Mouse (Mus musculus): ENCODE measurements around the gene Crim1. TPM values are rescaled to one million over a fixed set of nuclear protein-coding genes. Genes with fewer than 3 reads are reported as not detected.

The Crim1 gene
- total RNA-seq, 2 experiments from 2014 or later, result 118 to 130 TPM

DNA sequence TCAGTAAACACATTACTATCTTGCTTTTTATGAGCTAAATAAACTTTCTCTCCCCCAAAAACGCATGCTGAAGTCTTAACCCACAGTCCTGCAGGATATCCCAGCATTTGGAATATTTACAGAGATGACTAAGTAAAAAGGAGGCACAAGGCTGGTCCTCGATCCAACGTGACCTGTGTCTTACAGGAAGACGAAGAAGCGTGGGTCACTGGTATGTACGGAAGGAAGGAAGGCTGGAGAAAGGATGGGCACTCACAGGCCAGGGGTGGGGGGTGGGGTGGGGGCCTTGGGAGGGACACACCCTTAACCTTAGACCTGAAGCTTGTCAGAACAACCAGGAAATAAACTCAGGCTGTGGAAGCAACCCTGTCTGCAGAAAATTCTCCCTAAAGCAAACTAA lies 202.1 kb downstream of the Crim1 start:
- no peak for DNase-seq (ENCODE audit: extremely low spot score in 1 of 2, low spot score in 1 of 2)

DNA sequence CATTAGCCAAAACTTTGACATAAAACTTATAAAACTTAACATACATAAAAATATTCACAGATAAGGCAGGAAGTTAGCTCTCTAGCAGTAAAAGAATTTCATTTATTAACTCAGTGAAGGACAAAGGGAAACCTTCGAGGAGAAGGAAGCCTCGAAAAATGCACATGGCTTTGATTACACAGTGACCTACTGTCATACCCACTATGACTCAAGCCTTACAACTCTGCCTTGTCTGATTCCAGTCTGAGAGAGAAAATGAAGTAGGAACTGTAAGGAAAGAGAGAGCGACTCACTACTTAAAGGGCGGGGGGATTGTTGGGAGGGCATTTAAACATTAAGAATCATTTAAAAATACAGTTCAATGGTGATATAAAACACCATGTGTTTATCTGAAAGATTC lies 203.2 kb downstream of the Crim1 start:
- DNase-seq (ENCODE audit: extremely low spot score in 1 of 2, low spot score in 1 of 2), result no peak

DNA sequence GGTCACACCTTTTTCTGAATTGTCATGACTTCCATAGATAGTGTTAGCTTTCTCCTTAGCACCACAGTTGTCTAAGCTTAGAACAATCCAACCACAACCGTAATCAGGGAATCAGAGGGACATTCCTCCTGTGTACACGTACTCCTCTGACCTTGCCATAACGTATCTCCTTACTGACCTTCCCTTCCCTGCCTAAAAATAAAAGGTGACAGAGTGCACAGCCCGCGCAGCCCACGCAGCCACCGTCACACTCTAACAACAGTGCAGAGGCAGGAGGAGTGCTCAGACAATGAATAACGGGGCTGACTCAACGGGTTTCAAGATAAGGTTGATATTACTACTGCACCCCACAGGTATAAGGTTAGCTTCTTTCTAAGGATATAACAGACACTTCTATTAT lies 203.8 kb downstream of the Crim1 start:
- no peak for DNase-seq (ENCODE audit: extremely low spot score in 1 of 2, low spot score in 1 of 2)

DNA sequence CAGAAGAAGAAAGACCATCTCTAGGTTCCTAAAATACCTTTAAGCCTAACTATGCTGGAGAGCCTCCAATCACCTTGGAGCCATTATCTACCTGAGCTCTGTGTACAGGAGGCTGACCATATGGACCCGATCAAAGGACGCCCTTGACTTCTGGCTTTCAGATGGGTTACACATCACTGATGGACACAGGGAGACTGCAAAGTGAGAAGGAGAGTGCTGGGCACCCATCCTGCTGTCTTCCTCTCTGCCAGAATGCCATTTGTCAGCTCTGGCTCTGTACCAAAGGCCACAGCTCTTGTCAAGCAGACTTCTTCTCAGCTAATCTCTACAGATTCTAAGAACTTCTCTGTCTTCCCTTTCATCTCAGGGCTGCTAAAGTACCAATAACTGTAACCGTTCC lies 205.3 kb downstream of the Crim1 start:
- DNase-seq (ENCODE audit: extremely low spot score in 1 of 2, low spot score in 1 of 2), result no peak

DNA sequence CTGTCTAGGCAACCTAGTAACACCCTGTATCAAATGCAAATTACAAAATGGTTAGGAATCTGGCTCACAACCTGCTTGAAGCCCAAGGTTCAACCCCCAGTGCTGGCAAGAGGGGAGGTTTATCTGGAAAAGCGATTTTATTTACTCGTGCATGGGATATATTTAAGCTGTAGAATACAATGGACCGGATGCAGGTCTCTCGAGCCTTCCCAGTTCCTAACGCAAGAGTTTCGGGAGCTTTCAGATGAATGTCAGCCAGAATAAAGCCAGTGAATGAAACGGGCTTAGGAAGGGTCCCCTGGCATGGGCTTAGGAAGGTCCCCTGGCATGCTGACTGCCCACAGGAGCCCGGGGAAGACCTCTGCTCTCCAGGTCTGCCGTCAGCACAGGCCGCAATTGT lies 206.8 kb downstream of the Crim1 start:
- no peak for DNase-seq (ENCODE audit: extremely low spot score in 1 of 2, low spot score in 1 of 2)

DNA sequence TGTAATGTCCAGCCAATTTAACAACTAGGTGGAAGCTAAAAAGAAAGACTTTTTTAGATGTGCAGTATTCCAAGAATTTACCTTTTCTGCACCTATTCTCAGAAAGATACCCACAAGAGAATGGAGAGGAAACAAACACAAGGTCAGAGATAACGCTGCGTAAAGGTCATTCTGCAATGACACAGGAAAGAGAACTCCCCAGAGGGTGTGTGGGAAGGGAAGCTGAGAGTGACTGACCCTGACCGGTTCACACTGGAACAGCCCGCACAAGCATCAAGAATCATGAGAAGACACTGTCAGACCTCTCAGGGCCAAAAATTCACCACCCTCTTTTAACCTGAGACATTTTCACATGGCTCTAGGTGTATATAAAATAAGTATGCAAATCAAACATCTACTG lies 207.5 kb downstream of the Crim1 start:
- no peak for DNase-seq (ENCODE audit: extremely low spot score in 1 of 2, low spot score in 1 of 2)

DNA sequence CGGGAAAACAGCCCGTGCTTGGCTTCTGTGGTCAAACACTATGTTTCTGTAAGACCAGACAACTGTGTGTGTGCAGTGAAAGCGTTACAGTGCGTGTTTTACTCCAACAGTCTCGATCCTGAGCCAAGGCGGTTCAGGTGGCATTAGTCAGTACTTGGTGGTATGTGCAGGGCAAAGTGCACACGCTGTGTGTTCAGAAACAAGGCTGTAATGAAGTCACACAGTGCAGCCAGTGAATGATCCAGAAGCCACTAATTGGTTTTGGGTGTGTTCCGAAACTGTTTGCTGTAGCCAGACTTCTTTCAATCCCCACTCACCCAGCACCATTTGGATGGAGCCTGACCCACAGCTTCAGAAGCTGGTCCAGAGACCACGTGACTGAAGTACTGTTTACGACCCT lies 208.3 kb downstream of the Crim1 start:
- DNase-seq (ENCODE audit: extremely low spot score in 1 of 2, low spot score in 1 of 2), result no peak

DNA sequence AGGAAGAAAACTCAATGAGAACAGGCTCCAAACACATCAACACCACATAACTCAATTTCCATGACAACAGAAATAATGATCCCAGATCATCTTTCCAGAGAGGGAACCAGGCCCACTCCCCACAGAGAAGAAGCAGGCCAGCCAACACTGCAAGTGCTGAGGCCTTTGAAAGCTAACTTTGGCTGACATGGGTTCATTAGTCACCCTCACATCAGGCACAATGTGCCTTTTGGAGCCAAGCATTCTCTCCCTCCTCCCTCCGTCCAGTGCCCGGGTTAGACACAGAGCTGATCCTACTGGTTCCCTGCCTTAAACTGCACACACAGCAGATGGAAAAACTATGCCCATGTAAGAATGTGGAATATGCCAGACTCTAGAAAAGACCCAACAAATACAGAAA lies 209.9 kb downstream of the Crim1 start:
- DNase-seq (ENCODE audit: extremely low spot score in 1 of 2, low spot score in 1 of 2), result no peak

DNA sequence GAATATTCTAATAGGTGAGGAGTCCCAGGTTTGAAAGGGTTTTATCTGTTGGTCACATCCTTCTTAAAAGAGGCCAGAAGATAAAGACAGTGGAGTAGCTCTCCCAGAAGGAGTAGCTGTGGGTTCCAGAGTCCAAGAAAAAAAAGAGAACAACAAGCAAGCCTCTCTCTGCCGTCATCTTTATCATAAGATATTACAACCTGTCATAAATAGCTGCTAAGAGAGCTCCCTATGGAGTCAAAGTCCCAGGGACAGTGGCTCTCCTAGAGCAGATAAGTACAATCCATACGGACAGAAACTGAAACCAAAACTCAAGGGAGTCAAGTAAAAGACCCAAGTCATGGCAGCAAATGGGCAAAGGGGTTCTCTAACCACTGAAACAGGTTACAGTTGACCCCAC lies 215.2 kb downstream of the Crim1 start:
- DNase-seq (ENCODE audit: extremely low spot score in 1 of 2, low spot score in 1 of 2), result no peak

DNA sequence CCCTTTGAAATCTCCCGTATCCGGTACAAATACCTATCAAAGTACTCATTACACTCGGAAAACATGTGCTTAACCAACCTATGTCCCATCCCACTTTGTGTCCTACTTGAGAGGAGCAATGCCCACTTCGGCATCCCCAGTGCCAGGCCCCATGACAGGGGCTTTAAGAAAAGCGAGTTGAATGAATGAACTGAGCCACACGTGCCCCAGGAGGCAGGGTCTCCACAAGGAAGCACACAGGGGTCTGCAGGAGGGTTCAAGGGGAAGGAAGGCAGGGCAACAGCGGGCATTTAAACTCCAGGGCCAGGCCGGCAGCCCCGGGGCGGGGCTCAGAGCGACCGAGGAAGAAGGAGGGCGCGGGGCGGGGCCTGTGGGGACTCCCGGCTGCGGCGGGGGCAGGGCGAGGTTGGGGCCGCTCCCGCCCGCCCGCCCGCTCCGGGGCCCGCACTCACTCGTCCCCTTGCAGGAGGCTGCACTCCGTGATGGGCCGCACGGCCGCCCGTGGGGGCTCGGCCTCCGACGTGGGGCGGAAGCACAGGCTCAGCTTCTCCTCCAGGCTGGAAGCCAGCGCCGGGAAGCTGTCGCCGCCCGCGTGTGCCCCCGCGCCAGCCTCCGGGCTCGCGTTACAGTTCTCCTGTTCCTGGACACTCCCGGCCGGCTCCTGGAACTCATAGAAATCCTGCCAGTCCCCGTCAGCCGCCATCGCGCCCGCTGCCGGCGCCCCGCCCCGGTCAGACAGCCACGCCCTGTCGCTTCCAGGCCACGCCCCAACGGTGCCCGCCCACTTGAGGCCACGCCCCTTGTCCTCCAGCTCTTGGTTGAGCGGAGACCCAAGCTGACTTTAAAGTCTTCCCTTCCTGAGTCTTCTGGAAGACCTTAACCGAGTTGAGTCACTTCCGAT lies 217.6 kb downstream of the Crim1 start, which contains the start of gene Fez2:
Gene Fez2, minus strand, starts transcription at position 772 of the 901 bp plus-strand sequence.
- peak; percentile 86 to 88 for DNase-seq (ENCODE audit: extremely low spot score in 1 of 2, low spot score in 1 of 2)

DNA sequence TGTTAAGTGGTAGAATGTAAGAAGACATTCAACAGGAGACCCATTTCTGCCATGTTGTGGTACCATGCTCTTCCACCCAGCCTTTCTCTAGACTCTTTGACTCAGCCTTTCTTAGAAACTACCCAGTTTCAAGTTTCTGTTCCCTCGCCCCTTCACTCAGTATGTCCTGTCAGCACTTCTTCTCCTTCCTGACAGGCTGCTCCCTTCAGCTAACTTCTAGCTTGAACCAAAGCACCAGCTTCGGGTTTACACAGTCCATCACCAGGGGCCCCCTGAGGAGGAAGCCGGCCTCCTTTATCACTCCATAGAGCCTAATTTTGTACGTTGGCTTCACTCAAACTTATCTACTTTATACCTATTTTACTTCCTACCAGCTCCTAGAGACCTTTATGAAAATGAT lies 219.2 kb downstream of the Crim1 start:
- no peak for DNase-seq (ENCODE audit: extremely low spot score in 1 of 2, low spot score in 1 of 2)

DNA sequence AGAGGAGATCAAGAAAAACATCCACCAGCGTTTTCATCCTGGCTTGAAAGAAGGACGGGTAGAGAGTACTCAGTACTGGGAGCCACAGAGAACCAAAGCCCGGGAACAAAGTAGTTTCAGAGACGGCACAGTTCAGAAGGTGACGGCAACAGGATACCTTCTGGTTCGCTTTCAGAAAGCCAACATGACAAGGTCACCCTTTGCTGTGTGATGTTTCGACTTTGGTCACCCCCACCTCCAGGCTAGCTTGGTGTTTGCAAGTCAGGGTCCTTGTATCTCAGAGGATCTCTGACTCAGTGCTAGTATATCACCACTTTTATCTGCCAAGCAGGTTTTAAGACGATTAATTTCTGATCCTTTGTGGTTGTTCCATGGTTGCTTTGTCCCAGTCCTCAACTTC lies 225.0 kb downstream of the Crim1 start:
- no peak for DNase-seq (ENCODE audit: extremely low spot score in 1 of 2, low spot score in 1 of 2)

Small RNAs within 50 kb of the gene (microRNA-seq; reads per million reads assigned to microRNA genes)
- gene Gm25069, result 0 reads per million in 2 experiments

Other genes starting within 250 kb of the Crim1 start
- 10 to 100 TPM; 31.6 to 34.4 TPM for gene Fez2, start 217.9 kb downstream of the Crim1 start, total RNA-seq (2021)